Mouse (Mus musculus): ENCODE results near the gene 1600015I10Rik. TPM values are rescaled to one million over a fixed set of nuclear protein-coding genes. Genes with fewer than 3 reads are reported as not detected.

1600015I10Rik gene
- polyA plus RNA-seq, 1 experiment from 2014 or later = not detected

Other genes with a start within 250 kb of the 1600015I10Rik start
- gene Gimap4, start 245.3 kb upstream of the 1600015I10Rik start, polyA plus RNA-seq (2014; fragmentation: Nextera tagmentation; extraction: Ambion mirVana) = 1.5 and 1.9 TPM in 2 replicates
- 7.2 and 8.7 TPM in 2 replicates for gene Gimap6, start 221.7 kb upstream of the 1600015I10Rik start, polyA plus RNA-seq (2014; fragmentation: Nextera tagmentation; extraction: Ambion mirVana)
- gene Gm28053, start 211.3 kb upstream of the 1600015I10Rik start, polyA plus RNA-seq (2014; fragmentation: Nextera tagmentation; extraction: Ambion mirVana) = 0.71 TPM in 1 of 2 replicates, not detected in the other
- gene Gimap7, start 211.3 kb upstream of the 1600015I10Rik start, polyA plus RNA-seq (2014; fragmentation: Nextera tagmentation; extraction: Ambion mirVana) = not detected in 2 replicates
- gene Gimap1, start 190.8 kb upstream of the 1600015I10Rik start, polyA plus RNA-seq (2014; fragmentation: Nextera tagmentation; extraction: Ambion mirVana) = 5.1 and 5.7 TPM in 2 replicates
- gene Gimap5, start 183.7 kb upstream of the 1600015I10Rik start, polyA plus RNA-seq (2014; fragmentation: Nextera tagmentation; extraction: Ambion mirVana) = 1.7 and 2.1 TPM in 2 replicates
- gene Gimap3, start 159.0 kb upstream of the 1600015I10Rik start, polyA plus RNA-seq (2014; fragmentation: Nextera tagmentation; extraction: Ambion mirVana) = not detected in 2 replicates
- 24.0 and 31.3 TPM in 2 replicates for gene Tmem176a, start 89.0 kb upstream of the 1600015I10Rik start, polyA plus RNA-seq (2014; fragmentation: Nextera tagmentation; extraction: Ambion mirVana)
- gene Tmem176b, start 88.4 kb upstream of the 1600015I10Rik start, polyA plus RNA-seq (2014; fragmentation: Nextera tagmentation; extraction: Ambion mirVana) = 115 and 123 TPM in 2 replicates
- gene Aoc1, start 57.0 kb upstream of the 1600015I10Rik start, polyA plus RNA-seq (2014; fragmentation: Nextera tagmentation; extraction: Ambion mirVana) = not detected in 2 replicates
- gene Doxl2, start 45.1 kb downstream of the 1600015I10Rik start, polyA plus RNA-seq (2014; fragmentation: Nextera tagmentation; extraction: Ambion mirVana) = not detected in 2 replicates
- not detected in 2 replicates for gene Svs1, start 57.0 kb downstream of the 1600015I10Rik start, polyA plus RNA-seq (2014; fragmentation: Nextera tagmentation; extraction: Ambion mirVana)
- gene Gpnmb, start 106.7 kb downstream of the 1600015I10Rik start, polyA plus RNA-seq (2014; fragmentation: Nextera tagmentation; extraction: Ambion mirVana) = 0.22 and 0.32 TPM in 2 replicates
- 64.2 and 74.2 TPM in 2 replicates for gene Malsu1, start 143.9 kb downstream of the 1600015I10Rik start, polyA plus RNA-seq (2014; fragmentation: Nextera tagmentation; extraction: Ambion mirVana)